Mouse (Mus musculus) cortical plate, adult 2 months (tissue): ENCODE data around the gene Lbhd1.

ENCODE experiments used
- CTCF ChIP-seq: fragments of 200-500 bp; IDR thresholded peaks from 2 replicates; pipeline ENCODE4 v1.5.1; 2011; ENCODE audit warnings: mild to moderate bottlenecking, control low read depth, low read length; ENCODE audit not compliant: insufficient read depth; ENCODE audit errors: extremely low read depth
- POLR2A ChIP-seq: fragments of 200-500 bp; IDR thresholded peaks from 2 replicates; pipeline ENCODE4 v1.6.1; 2011; ENCODE audit warnings: mild to moderate bottlenecking, low read length, control low read depth; ENCODE audit not compliant: insufficient read depth; ENCODE audit errors: extremely low read depth

GRCm38 (mm10) chr19:8898576-8898975 is 15.0 kb downstream of the Lbhd1 start:
- TF ChIP-seq POLR2A (no peak), CTCF (no peak)
